Mouse (Mus musculus): ENCODE results near the gene Smim7.

Gene Smim7

DNA sequence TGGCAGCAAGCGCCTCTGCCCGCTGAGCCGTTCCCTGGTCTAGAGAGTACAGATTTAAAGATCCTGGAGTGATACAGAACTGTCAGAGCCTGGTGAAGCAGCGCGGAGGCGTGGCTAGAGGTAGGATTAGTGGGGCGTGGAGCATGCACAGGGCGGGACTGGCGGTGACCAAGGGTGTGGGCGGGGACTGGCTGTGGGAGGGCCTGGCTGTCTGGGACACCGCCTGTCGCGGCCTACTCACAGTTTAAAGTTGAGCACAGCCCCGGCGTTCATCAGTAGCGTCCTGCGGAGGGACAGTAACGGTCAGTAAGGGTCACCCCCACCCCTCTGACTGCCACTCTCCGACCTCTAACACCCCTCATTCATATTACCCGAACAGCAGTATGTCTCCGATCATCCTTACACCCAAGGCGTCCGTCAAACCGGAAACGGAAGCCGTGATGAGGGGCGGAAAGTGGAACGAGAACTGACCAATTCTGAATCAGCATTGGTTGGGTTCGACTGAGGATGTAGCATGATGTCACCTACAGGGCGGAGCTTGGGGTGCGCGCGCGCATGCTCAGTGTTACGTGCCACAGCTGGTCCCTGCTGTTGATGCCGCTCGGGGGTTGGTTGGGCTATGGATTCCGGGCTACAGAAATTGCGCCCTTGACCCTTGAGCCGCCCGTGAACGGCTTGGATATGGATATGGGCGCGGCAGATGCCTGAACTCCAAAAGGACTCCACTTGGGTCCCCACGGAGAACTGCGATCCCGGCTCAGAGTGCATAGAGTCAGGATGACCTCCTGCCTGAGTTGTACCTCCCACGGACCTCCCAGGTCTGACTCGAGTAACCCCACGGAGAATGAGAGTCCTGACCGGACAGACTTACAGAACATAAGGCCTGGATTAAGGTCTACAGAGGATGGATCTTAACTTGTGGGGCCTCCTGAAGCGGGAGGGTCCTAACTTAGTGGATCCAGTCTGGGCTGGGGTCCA is at the start of gene Smim7:
TSS of gene Smim7 (minus strand) at position 456 of the 978 bp plus-strand sequence.
- DNase-seq (ENCODE audit: low spot score), result peak; percentile 98

GRCm38 (mm10) chr8:72590198-72590597 is 19.3 kb upstream of the Smim7 start:
- peak; percentile 46 for DNase-seq (ENCODE audit: low spot score)

DNA sequence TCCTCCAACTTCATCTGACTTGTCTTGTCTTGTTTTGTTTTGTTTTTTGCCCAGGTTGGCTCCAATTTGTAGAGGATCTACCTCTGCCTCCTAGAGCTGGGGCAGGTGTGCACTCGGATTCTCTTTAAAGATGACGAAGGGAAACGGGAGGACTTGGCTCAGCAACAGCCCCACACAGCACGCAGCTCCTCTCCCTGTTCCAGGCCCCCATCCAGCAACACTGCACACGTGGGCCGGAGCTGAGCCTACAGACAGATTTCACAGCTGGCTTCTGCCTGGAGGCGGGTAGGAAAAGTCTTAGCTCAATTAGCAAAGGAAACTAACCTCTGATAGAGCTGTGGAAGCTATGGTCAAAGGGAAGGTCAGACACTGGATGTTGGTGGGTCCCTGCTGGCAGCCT is 18.4 kb upstream of the Smim7 start:
- DNase-seq (ENCODE audit: low spot score), result no peak

GRCm38 (mm10) chr8:72588865-72589264 is 18.0 kb upstream of the Smim7 start:
- no peak for DNase-seq (ENCODE audit: low spot score)

DNA sequence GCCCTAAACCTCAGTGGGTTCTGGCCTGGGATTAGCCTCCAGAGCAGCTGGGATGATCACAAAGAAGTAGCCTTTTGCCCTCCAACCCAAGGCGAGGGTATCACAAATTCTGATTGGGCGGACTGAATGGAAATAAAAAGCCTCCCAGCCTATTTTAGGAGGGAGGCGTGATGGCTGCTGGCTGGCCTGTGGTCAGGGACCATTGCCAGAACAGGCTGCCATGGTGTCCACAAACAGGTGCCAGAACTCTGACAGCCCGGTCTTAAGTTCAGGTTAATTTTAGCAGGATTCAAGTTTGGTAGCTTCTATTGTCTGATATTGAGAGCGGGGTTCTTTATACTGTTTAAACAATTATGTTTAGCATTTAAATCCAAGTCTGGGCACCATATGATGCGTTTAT is 16.9 kb upstream of the Smim7 start:
- no peak for DNase-seq (ENCODE audit: low spot score)

GRCm38 (mm10) chr8:72584390-72584789 is 13.5 kb upstream of the Smim7 start:
- DNase-seq (ENCODE audit: low spot score), result no peak

DNA sequence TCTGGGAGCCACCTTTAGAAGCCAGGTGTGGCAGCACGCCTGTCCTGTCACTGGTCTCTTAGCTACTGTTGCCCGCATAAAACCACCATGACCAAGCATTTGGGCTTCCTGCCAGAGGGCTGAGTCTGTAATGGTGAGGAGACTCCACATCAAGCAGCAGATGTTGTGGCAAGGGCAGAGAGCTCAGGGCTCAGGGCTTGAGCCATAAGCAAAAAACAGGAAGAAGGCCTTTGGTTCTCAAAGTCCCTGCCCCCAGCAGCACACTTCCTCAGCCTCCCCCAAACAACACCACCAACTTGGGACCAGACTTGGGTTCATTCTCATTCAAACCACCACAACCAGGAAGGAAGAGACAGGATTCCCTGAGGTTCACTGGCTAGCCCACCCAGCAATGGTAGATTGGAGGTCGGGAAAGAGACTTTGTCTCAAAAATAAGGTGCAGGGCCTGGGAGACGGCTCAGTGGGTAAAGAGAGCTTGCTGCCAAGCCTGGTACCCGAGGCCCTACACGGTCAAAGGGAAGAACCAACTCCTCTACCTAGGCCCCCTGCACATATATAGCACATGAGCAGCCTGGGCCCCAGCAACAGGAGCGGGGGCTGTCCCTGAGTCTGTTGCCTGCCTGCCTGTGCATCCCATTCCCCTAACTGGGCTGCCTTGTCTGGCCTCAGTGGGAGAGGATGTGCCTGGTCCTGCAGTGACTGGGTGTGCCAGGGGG is 12.3 kb upstream of the Smim7 start:
- no peak for DNase-seq (ENCODE audit: low spot score)

DNA sequence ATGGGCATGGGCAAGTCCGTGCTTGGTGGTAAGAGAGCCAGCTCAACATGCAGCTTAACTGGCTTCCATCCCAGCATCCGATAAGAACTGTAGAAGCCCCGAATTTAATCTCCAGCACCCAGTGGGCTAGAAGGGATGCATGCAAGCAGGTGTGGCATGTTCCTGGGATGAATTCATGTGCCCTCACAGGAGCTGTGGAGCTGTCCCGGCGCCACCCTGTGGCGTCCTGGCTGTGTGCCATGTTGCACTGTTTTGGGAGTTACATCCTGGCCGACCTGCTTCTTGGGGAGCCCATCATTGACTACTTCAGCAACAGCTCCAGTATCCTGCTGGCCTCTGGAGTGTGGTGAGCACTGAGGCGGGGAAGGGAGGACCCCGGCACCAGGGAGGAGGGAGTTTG is 8.5 kb upstream of the Smim7 start:
- no peak for DNase-seq (ENCODE audit: low spot score)

GRCm38 (mm10) chr8:72577941-72578340 is 7.1 kb upstream of the Smim7 start:
- no peak for DNase-seq (ENCODE audit: low spot score)

DNA sequence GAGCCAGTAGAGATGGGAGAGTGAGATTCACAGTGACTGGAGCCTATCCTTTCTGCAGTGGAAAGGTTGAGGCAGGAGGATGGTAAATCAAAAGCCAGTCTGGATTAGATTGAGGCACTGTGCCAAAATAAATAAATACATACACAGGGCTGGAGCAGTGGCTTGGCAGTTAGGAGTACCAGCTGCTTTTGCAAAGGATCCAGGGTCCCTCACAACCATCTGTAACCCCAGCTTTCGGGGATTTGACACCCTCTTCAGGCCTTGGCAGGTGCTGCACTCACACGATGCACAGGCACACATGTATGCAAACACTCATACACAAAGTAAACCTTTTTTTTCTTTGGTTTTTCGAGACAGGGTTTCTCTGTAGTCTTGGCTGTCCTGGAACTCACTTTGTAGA is 6.4 kb upstream of the Smim7 start:
- no peak for DNase-seq (ENCODE audit: low spot score)

GRCm38 (mm10) chr8:72575915-72576314 is 5.0 kb upstream of the Smim7 start:
- DNase-seq (ENCODE audit: low spot score), result no peak

DNA sequence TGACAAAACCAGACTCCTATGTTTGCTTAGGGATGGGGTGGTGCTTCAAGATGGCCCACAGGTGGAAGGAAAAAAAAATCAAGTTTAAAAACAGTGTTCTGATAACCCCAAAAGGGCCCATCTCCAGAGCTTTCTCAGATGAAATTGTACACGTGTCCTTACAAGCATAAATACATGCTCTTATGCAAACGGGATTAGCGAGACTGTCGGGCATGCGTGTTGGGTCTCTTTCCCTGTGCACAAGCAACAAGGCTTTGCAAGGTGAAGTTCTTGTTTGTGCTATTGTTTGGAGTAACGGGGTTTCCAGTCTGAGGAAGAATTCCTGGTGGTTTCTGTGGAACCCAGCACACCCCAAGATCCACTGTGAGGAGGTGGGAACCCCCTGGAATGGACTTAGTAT is 2.6 kb upstream of the Smim7 start:
- no peak for DNase-seq (ENCODE audit: low spot score)

GRCm38 (mm10) chr8:72572507-72572906 is 1.6 kb upstream of the Smim7 start:
- DNase-seq (ENCODE audit: low spot score), result no peak

GRCm38 (mm10) chr8:72571611-72572473 is 954 bp upstream of the Smim7 start, which contains the start of gene Tmem38a:
TSS of gene Tmem38a (plus strand) at chr8:72572055.
- peak; percentile 31 for DNase-seq (ENCODE audit: low spot score)

DNA sequence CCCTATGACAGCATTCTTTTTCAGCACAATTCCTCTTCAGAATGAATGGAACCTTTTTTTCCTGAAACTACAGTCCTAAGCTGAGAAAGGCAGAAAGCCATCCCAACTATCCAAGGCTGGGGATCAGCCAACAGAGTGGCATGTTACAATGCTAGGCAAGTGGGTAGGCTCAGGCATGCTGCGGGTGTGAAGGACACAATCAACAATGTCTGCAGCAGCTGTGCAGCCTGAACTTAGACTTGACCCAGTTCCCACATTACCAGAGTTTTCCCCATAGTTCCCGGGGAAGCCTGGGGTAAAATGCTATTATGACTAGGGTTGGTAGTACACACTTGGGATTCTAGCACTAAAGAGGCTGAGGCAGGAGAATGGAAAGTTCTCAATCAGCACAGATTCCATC is 4.9 kb downstream of the Smim7 start:
- DNase-seq (ENCODE audit: low spot score), result no peak

DNA sequence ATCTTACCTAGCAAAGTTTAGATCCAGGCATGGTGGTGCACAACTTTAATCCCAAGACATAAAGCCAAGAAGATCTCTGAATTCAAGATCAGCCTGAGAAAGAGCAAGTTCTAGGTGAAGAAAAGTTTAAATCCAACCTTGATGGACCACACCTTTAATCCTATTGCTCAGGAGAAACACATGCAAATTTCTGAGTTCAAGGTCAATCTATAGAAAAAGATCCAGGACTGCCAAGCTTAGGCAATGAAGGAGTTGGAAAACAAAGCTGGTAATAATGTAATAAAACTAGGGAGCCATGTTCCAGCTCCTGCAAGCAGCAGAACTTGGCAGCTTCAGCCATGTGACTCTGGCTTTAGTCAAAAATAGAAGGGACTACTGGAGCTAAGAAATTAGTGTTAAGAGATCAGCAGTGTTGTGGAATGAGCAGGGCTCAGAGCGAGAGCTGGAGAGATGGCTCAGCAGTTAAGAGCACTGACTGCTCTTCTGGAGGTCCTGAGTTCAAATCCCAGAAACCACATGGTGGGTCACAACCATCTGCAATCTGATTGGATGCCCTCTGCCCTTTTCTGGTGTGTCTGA is 9.7 kb downstream of the Smim7 start:
- no peak for DNase-seq (ENCODE audit: low spot score)

GRCm38 (mm10) chr8:72555770-72556169 is 15.1 kb downstream of the Smim7 start:
- DNase-seq (ENCODE audit: low spot score), result no peak

GRCm38 (mm10) chr8:72549314-72549892 is 21.5 kb downstream of the Smim7 start:
- DNase-seq (ENCODE audit: low spot score), result no peak

- peak; percentile 15 for DNase-seq (ENCODE audit: low spot score)
Observed at GRCm38 (mm10) chr8:72548644-72549313, 22.1 kb downstream of the Smim7 start.

DNA sequence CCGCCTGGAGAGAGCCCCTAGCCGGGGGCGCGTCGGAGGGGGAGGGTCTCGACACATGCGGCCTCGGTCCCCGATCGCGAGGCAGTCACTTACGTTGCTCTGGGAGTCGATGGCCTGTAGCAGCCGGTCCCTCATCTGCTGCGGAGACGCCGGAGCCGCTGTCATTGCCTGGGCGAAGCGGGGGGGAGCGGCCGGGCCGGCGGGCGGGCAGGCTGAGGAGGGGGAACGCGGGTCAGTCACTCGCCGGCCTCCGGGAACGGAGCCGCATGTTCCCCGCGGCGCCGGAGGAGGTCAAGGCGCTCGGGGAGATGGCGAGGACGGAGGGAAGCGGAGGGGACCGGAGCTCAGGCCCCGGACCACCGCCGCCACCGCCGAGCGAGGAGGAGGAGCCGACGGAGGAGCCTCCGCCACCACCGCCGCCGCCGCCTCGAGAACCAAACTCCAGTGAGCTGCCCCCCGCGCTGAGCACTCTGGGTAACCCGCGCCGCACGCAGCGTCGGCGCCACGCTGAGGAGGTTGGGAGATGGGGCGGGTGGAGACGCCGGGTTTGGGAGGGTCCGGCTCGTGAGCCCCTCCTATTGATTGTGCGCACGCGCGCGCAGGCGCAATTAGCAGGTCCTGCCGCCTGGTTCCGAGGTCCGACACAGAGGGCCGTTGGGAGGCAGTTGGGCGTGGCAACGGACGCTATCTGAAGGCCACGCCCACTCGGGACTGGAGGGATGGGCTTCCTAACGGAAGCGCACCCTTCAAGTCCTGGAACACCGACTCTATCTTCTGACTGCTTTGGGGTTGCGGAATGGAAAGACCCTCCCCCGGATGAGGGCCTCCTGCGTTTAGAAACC is 22.9 kb downstream of the Smim7 start, which contains the start of gene Med26:
TSS of gene Med26 (minus strand) at position 469 of the 842 bp plus-strand sequence.
- DNase-seq (ENCODE audit: low spot score), result peak; percentile 98
